Mouse (Mus musculus): ENCODE results near the gene Msh4. TPM values are rescaled to one million over a fixed set of nuclear protein-coding genes. Genes with fewer than 3 reads are reported as not detected.

Gene Msh4
- total and polyA plus RNA-seq, 3 experiments = 0.45 to 0.49 TPM; not detected in 1

DNA sequence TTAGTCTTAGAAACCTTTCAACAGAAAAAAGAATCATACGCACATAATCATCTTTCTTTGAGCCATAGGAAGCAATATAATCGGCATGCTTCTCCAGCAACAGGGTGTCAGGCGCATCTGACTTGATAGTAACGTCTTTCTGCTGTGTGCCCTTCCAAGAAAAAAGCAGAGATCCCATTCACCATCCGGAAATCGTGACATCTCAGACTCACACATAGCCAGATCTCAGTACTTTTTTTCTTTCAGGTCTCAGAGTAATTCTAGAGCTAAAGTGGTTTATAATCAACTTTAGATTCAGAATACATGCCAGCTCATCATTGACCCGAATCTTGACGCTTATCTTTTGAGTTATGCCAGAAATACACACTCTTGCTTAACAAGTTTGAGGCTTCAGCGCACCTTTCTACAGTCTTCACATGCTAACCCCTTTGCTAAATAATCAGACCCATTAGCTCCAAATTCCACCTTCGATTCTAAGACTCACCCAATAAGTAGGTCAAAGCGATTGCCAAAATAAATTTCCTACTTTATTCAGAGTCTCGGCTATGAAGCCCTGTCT, 6.0 kb upstream of the Msh4 start:
- ATAC-seq (ENCODE audit: extremely low read depth, insufficient number of reproducible peaks, low FRiP score, poor library complexity, severe bottlenecking) (no peak), DNase-seq (ENCODE audit: low spot score) (no peak)
- Histone ChIP-seq H3K4me3 (ENCODE audit: low read depth, low read length) (peak overlapping the region; percentile 97), H3K36me3 (replicated peaks) (peaks cover 42% of the 10 kb centered on the region), H3K27me3 (ENCODE audit: insufficient read depth, low read length) (no peaks in the 10 kb centered on the region), H3K4me1 (ENCODE audit: insufficient read depth, low read depth, low read length) (peaks cover 42% of the 10 kb centered on the region), H3K9me3 (replicated peaks) (no peaks in the 10 kb centered on the region)
- TF ChIP-seq GATA1 (IDR thresholded peaks at IDR 0.05; ENCODE audit: borderline replicate concordance, low read length) = no peak
- TF ChIP-seq CTCF (IDR thresholded peaks at IDR 0.05; ENCODE audit: low read depth, low read length) = no peak
- TF ChIP-seq POLR2AphosphoS5 (IDR thresholded peaks at IDR 0.05; ENCODE audit: insufficient replicate concordance, low read depth, low read length) = no peak
- TF ChIP-seq TAL1 (conservative IDR thresholded peaks at IDR 0.05; ENCODE audit: low read depth, low read length) = no peak
- no peak for TF ChIP-seq GATA2 (IDR thresholded peaks at IDR 0.05; ENCODE audit: borderline replicate concordance, low read depth, low read length)

DNA sequence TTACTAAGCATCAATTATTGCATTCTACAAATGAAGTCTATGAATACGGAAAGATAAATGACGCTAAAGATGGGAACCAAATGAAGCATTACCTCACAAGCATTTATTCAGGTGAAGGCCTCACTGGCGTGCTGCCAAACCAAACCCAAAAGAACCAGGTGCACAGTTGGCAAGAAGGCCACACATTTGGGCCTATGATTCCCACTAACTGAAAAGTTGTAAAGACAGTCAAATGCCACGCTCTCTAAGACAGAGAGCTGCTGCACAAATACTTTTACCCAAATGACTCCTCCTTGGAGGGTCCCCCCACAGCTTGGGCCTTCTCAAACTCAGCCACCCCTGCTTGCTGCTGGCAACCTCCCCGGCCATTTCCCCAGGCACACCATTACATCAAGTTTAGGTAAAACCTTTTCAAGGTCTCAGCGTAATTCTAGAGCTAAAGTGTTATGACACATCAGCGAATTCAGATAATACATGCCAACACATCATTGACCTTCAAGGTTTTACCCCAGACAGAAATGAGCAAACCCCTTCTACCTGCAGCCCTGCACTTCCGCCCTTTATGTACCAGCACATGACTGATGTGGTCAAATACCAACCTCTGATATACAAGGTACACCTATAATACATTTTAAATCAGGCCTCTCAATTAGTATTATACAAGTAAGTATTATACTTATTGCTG, 5.4 kb upstream of the Msh4 start:
- Histone ChIP-seq H3K9me3 (replicated peaks) (no peaks in the 10 kb centered on the region), H3K4me1 (ENCODE audit: insufficient read depth, low read depth, low read length) (peaks cover 49% of the 10 kb centered on the region), H3K27me3 (ENCODE audit: insufficient read depth, low read length) (no peaks in the 10 kb centered on the region), H3K36me3 (replicated peaks) (peaks cover 47% of the 10 kb centered on the region), H3K4me3 (ENCODE audit: low read depth, low read length) (peak overlapping the region; percentile 97)
- DNase-seq (ENCODE audit: low spot score) (no peak), ATAC-seq (ENCODE audit: extremely low read depth, insufficient number of reproducible peaks, low FRiP score, poor library complexity, severe bottlenecking) (no peak)
- TF ChIP-seq TAL1 (conservative IDR thresholded peaks at IDR 0.05; ENCODE audit: low read depth, low read length) = no peak
- TF ChIP-seq GATA2 (IDR thresholded peaks at IDR 0.05; ENCODE audit: borderline replicate concordance, low read depth, low read length) = no peak
- TF ChIP-seq CTCF (IDR thresholded peaks at IDR 0.05; ENCODE audit: low read depth, low read length) = no peak
- no peak for TF ChIP-seq GATA1 (IDR thresholded peaks at IDR 0.05; ENCODE audit: borderline replicate concordance, low read length)
- TF ChIP-seq POLR2AphosphoS5 (IDR thresholded peaks at IDR 0.05; ENCODE audit: insufficient replicate concordance, low read depth, low read length) = no peak

DNA sequence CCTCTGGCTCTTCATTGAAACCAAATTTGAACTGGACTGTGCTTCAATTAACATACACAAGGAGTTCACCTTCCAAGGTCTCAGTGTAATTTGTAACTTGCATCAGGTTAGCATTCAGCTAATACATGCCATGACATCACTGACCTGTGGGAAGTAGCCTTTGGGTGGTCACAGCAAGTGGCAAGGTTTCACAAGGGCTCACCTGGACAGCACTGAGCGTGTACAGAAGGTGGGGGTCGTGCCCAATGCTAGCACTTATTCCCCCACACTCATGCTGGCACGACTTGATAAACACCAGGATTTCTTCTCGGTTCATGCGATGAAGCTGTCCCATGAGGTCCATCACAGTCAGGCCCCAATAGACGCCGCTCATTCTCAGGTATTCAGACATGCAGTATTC, 4.6 kb upstream of the Msh4 start:
- H3K4me1 ChIP-seq (ENCODE audit: insufficient read depth, low read depth, low read length) = peaks cover 57% of the 10 kb centered on the region
- H3K4me3 ChIP-seq (ENCODE audit: low read depth, low read length) = peak overlapping the region; percentile 97
- DNase-seq (ENCODE audit: low spot score) (no peak), ATAC-seq (ENCODE audit: extremely low read depth, insufficient number of reproducible peaks, low FRiP score, poor library complexity, severe bottlenecking) (no peak)
- TF ChIP-seq GATA1 (IDR thresholded peaks at IDR 0.05; ENCODE audit: borderline replicate concordance, low read length) (no peak), CTCF (IDR thresholded peaks at IDR 0.05; ENCODE audit: low read depth, low read length) (no peak), GATA2 (IDR thresholded peaks at IDR 0.05; ENCODE audit: borderline replicate concordance, low read depth, low read length) (no peak), POLR2AphosphoS5 (IDR thresholded peaks at IDR 0.05; ENCODE audit: insufficient replicate concordance, low read depth, low read length) (peak; percentile 62; the same call in 1 of the 2 replicates)
- no peaks in the 10 kb centered on the region for H3K9me3 ChIP-seq (replicated peaks)
- H3K36me3 ChIP-seq (replicated peaks) = peaks cover 56% of the 10 kb centered on the region
- H3K27me3 ChIP-seq (ENCODE audit: insufficient read depth, low read length) = peaks cover 4% of the 10 kb centered on the region; the same call in 1 of the 2 replicates

DNA sequence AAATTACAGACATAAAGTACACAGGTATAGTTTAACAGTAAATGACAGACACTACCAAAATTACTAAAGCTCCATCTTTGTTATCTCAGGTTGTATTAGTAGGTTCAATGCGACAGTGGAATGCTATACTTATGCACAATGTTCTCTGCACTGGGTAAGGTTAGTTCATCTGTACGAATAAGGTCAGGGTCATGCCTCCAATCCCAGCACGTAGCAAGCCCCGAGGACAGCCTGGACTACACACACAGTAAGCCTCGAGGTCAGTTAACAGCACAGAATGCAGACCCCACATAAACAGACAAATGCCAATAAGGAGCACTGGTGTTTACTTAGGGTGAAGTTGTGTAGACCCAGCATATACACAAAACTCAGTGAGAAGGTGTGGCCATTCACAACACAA, 3.0 kb upstream of the Msh4 start:
- DNase-seq (ENCODE audit: low spot score) = no peak
- TF ChIP-seq GATA1 (IDR thresholded peaks at IDR 0.05; ENCODE audit: borderline replicate concordance, low read length) = no peak
- TF ChIP-seq POLR2AphosphoS5 (IDR thresholded peaks at IDR 0.05; ENCODE audit: insufficient replicate concordance, low read depth, low read length) = peak; percentile 61; the same call in 1 of the 2 replicates
- TF ChIP-seq CTCF (IDR thresholded peaks at IDR 0.05; ENCODE audit: low read depth, low read length) = no peak
- no peak for TF ChIP-seq GATA2 (IDR thresholded peaks at IDR 0.05; ENCODE audit: borderline replicate concordance, low read depth, low read length)
- no peak for TF ChIP-seq TAL1 (conservative IDR thresholded peaks at IDR 0.05; ENCODE audit: low read depth, low read length)

DNA sequence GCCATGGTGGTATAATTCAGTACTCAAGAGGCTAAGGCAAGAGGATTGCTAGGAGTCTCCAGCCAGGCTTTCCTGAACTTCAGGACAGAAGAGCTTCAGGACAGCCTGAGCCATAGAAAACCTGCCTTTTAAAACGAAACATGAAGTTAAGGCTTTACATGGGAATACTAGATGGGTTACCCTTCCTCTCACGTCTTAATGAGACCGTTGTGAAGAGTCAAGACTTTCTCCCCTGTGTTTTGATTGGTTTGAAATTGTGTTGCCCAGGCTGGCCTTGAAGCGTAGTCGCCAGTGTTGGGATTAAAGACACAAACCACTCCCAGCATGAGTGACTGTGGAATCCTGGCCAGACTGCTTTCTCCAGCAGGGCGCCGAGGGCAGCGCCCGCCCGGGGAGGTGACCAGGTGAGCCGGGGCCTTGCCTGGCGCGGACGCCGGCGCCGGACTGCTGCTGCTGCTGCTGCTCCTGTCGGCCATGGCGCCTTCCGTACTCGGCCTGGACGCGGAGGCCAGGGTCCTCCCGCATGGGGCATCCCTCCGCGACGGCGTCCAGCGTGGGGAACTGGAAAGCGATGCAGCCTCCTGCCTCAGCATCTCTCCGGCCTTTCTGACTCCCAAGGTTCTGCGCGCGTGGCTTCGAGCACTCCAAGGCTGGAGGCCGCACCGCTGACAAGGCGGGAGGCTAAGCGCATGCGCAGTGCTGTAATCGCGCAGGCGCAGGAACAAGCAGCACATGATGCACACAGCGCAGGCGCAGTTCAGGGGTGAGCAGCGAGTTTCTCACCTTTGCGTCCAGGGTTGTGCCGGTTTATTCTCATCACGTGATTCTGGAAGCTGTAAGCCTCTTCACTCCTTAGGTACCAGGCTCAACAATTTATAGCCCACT, 445 bp downstream of the Msh4 start:
- ATAC-seq (ENCODE audit: extremely low read depth, insufficient number of reproducible peaks, low FRiP score, poor library complexity, severe bottlenecking) (no peak), DNase-seq (ENCODE audit: low spot score) (peak; percentile 24)
- H3K36me3 ChIP-seq (replicated peaks) = peaks cover 62% of the 10 kb centered on the region
- peaks cover 4% of the 10 kb centered on the region; the same call in 1 of the 2 replicates for H3K27me3 ChIP-seq (ENCODE audit: insufficient read depth, low read length)
- H3K4me1 ChIP-seq (ENCODE audit: insufficient read depth, low read depth, low read length) = peaks cover 52% of the 10 kb centered on the region
- TF ChIP-seq POLR2AphosphoS5 (IDR thresholded peaks at IDR 0.05; ENCODE audit: insufficient replicate concordance, low read depth, low read length) = peak; percentile 95
- no peak for TF ChIP-seq TAL1 (conservative IDR thresholded peaks at IDR 0.05; ENCODE audit: low read depth, low read length)
- H3K9me3 ChIP-seq (replicated peaks) = no peaks in the 10 kb centered on the region
- H3K4me3 ChIP-seq (ENCODE audit: low read depth, low read length) = peak overlapping the region; percentile 54; the same call in 1 of the 2 replicates

More for the DNA sequence above, 3.0 kb upstream of the Msh4 start:
- H3K36me3 ChIP-seq (replicated peaks) = peaks cover 70% of the 10 kb centered on the region
- no peak for ATAC-seq (ENCODE audit: extremely low read depth, insufficient number of reproducible peaks, low FRiP score, poor library complexity, severe bottlenecking)
- no peaks in the 10 kb centered on the region for H3K9me3 ChIP-seq (replicated peaks)
- H3K4me1 ChIP-seq (ENCODE audit: insufficient read depth, low read depth, low read length) = peaks cover 55% of the 10 kb centered on the region
- peak overlapping the region; percentile 97 for H3K4me3 ChIP-seq (ENCODE audit: low read depth, low read length)
- H3K27me3 ChIP-seq (ENCODE audit: insufficient read depth, low read length) = peaks cover 4% of the 10 kb centered on the region; the same call in 1 of the 2 replicates

DNA sequence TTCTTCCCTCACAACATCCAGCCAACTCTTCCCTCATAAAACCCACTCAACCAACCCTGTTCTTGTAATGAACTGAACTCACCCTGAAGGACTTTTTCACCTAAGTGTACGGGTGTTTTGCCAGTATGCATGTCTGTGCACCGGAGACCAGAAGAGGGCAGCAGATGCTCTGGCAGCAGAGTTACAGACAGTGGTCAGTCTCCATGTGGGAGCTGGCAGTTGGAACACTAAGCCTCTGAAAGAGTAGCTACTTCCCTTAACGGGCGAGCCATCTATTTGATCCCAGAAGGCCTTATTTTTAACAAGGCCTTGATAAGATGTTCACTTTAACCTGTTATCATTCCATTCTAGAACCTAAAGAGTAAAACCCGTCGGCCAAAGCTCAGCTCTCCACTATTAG, 1.4 kb downstream of the Msh4 start:
- peaks cover 51% of the 10 kb centered on the region for H3K4me1 ChIP-seq (ENCODE audit: insufficient read depth, low read depth, low read length)
- no peak for DNase-seq (ENCODE audit: low spot score)
- peaks cover 4% of the 10 kb centered on the region; the same call in 1 of the 2 replicates for H3K27me3 ChIP-seq (ENCODE audit: insufficient read depth, low read length)
- H3K36me3 ChIP-seq (replicated peaks) = peaks cover 53% of the 10 kb centered on the region
- no peaks in the 10 kb centered on the region for H3K9me3 ChIP-seq (replicated peaks)
- TF ChIP-seq TAL1 (conservative IDR thresholded peaks at IDR 0.05; ENCODE audit: low read depth, low read length) = no peak
- peak; percentile 25; the same call in 1 of the 2 replicates for TF ChIP-seq CTCF (IDR thresholded peaks at IDR 0.05; ENCODE audit: low read depth, low read length)
- peak; percentile 69; the same call in 1 of the 2 replicates for TF ChIP-seq POLR2AphosphoS5 (IDR thresholded peaks at IDR 0.05; ENCODE audit: insufficient replicate concordance, low read depth, low read length)
- peak; percentile 62 for ATAC-seq (ENCODE audit: extremely low read depth, insufficient number of reproducible peaks, low FRiP score, poor library complexity, severe bottlenecking)
- H3K4me3 ChIP-seq (ENCODE audit: low read depth, low read length) = no peak overlapping the region
